Mouse (Mus musculus) frontal cortex, postnatal 25 days (tissue): ENCODE measurements at regions not wholly inside any gene's neighbourhood (a gene's known extent, or its start where the extent isn't known, plus 50 kb on each side); places are given as distances from the start of the nearest gene placed in this dataset.
"Not testable (repeated sequence)": the region's sequence is repeated elsewhere in the genome, so short reads cannot be mapped to it uniquely, and the experiment has no call there.

ENCODE experiments used
- DNase-seq, 2 experiments: peaks; one replicate each; pipeline ENCODE4 v3.0.0; 2022; ENCODE audit warnings: low spot score in 2 of 2

DNA sequence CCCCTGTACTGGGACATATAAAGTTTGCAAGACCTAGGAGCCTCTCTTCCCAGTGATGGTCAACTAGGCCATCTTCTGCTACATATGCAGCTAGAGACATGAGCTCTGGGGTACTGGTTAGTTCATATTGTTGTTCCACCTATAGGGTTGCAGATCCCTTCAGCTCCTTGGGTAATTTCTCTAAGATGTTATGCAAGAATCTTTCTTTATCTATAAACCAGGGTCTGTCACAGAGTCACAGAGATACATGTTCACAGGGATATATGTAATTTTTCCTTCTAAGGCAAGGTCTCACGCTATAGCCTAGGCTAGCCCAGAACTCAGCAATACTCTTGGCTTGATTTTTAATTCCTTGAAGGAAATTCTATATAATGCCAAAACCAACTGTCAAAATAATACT, 56.9 kb downstream of the Zfp36l1 start:
- not testable (repeated sequence) for DNase-seq

DNA sequence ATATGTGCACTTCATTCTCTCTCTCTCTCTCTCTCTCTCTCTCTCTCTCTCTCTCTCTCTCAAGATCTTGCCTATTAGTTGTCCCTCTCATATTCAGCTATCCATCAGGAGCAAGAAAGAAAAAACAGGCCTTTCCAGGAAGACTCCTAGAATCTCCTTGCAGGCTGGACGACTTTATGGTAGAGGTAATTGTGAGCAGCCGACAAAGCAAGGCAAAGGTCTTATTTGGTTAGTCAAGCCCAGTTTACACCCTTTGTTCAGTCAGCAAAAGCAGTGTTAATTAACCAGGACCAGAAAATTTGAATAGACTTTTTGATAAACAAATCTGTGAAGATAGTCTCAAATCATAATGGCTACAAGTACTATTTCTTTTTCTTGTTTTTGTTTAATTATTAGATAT, 57.4 kb downstream of the Zfp36l1 start:
- no peak for DNase-seq

DNA sequence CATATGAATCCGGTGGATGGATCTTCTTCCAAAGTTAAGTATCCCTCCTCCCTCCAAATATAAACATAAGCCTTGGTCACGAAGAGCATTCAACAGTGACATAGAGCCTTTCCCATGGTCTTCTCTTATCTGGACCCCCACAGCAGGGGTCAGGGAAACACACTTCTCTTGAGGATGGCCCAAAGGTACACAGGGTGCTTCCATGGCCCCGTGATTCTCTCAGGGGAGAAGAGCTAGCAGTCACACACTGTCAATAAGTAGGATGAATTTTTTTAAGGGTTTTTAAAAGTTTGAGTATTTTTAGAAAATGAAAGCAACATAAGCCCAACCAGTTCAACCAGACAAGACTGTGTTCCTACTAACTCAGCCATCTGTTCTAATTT, 58.2 kb downstream of the Zfp36l1 start:
- DNase-seq, result no peak

DNA sequence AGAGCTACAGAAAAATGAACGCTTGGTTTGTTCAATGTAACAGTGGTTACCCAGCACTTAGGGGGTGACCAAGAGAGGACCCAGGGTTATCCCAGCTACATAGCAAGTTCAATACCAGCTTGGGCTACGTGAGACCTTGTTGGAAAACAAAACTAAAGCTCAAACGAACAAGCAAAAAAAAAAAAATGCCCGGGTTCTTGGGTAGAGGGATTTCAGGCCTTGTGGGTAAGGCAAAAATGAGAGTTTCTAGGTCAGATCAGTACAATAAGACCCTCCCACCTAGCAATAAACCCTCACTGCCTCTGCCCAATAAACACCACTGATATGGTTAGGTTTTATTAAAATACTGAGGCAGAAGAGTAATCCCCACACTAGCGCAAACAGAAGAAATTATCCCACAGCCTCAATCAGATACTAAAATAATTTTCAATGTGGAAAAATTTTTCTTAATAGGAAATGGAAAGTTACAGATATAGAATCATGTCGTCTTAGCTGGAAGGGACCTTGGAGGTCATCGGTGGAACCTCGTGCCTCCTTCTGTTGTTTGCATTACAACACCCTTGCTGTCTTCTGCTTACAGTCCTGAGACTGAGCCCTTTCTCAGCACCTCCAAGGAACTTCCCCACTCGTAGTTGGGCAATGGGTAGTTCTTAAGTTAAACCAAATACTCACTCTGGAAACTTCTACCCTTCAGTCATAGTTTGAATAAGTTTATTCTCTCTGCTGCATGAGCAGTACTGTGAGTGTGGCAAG, 58.7 kb downstream of the Zfp36l1 start:
- DNase-seq, result no peak

DNA sequence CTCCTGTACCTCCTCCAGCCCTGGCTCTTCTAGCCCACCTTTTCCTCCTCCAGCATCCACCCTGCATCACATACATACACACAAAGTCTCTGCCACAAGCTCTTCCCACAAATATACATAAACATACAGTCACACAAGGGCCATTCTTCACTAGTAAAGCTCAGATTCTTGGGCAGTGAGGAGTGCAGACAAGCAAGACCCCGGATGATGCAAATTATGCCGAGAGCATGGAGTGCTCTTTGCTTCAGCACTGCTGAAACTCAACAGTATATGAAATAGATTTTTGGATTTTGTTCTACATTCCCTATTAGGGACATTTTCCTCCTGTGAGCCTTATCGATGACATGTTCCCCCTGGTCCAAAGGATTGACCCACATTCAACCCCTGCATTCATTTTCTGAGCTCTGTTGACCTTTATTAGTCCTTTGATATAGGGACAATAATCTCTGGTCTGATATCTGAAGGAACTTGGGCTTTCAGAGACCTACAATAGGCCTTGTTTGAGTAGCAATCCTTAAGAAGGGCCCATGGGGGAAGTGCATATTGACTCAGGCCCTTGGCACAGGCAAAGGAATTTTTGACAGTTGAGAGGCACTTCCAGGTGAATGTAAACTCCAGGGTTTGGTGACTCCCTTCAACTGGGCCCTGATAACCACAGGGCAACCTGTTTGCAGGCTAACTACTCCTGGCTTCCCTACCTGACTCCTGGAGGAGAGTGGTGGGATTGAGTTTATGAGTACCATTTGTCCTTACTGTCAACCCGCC, 64.4 kb downstream of the Zfp36l1 start:
- no peak for DNase-seq

DNA sequence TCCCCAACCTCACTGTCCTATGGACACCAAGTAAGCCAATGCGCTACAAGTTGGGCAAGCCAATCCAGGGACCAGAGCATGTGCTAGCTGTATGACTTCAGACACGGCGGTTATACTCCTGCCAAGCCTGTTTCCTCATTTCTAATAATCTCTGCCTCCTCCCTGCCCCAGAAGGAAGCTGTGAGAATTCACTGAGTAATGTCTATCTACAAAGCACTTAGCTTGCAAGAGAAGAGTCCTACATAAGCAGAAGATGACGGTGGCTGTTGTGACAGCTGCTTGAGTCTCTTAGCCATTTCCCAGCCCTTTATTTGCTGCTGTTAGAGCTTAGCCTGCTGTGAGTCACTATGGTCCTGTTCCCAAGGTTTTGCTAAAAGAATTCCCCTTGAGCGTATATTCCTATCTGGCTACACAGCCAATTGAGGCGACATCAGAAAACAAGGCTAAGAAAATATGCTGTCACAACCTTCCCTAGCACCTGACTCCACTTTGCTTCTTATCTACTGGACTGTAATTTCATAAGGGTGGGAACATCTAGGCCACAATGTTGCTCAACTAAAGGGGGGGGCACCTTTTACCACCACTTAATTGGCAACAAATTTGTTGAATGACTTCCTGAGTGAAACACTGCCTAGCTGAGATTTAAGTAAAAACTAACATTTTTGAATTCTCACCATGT, 66.0 kb downstream of the Zfp36l1 start:
- no peak for DNase-seq

DNA sequence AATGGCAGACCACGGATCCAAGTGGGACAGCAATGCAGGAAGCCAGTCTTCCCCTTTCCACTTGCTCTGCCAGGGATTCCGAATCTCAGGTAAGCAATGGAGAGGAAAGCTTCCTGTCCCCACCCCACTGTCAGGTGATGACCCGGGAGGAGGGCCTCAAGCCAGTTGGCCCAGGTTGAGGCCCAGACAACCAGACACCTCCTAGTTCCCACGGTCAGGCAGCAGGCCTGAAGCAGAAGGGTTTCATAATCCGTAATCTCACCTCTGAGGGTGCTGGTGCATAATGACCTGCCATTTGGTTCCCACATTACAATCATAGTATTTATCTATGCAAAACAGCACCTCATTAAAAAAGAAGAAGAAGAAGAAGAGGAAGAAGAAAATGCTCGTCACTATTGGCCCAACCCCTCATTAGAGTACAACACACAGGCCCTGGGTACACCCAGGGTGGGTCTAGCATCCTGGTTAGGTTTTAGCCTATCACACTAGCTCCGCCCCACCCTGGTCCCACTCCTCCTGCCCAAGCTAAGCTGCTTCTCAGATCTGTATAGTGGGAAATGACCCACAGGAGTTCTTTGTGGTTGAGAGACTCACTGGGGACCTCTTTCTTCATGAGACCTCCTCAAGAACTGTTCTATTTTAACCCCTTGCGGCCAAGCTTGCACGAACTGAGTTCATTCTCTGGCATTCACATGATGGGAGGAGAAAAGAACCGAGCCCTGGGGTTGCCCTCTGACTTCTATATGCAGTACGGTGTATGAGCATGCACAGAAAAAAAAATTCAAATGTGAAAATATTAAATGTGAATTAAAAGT, 71.1 kb downstream of the Zfp36l1 start:
- DNase-seq, result no peak

DNA sequence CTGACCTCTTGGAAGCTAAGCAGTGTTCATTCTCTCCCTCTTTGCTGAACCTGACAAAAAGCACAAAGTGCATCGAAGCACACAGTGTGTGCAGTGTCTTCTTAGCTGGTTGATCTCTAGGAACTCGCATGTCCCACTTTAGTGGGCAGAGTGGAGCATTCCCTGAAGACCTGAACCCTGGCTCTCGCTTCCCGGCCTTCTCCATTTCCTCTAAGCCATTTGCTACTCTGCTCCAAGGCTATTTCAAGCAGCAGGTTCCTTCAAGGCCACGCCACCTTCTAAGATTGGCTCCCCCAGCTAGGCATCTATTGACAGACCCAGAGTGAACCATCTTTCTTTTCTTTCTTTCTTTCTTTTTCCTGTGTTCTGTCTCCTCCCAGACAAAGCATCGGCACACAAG, 71.8 kb downstream of the Zfp36l1 start:
- DNase-seq, result no peak

DNA sequence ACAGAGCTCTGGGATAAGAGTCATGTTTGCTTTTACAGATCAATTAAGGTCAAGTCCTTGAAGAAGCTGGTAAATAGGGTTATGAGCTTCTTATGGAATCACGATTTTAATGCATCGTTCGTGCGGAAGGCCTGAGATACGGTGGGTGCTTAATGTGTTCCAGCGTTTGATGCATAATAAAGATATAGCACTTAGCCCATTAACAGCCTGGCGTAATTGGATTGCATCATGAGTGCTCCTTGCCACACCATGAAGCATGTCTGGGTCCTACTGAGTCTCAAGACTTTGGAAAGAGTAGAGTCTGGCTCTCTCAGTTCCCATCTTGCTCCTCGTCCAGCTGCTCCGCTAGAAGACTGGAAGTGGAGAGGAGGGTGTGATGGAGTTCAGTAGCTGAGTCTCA, 72.6 kb downstream of the Zfp36l1 start:
- no peak for DNase-seq

DNA sequence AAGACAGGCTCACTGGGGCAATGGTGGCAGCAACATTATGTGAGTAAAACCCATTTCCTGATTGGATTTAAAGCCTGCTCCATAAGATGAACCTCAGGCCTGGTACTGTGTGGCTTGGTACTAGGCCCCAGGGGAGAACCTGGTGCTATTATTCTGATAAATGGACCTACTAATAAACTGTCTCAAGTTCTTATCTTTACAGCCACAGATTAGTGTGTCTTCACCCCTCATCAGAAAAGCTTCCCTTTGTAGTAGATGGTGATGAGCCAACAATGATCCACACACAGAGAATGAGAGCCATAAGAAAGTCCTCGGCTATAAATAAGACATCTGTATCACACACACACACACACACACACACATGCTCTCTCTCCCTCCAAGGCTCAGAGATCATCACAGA, 73.7 kb downstream of the Zfp36l1 start:
- no peak for DNase-seq

DNA sequence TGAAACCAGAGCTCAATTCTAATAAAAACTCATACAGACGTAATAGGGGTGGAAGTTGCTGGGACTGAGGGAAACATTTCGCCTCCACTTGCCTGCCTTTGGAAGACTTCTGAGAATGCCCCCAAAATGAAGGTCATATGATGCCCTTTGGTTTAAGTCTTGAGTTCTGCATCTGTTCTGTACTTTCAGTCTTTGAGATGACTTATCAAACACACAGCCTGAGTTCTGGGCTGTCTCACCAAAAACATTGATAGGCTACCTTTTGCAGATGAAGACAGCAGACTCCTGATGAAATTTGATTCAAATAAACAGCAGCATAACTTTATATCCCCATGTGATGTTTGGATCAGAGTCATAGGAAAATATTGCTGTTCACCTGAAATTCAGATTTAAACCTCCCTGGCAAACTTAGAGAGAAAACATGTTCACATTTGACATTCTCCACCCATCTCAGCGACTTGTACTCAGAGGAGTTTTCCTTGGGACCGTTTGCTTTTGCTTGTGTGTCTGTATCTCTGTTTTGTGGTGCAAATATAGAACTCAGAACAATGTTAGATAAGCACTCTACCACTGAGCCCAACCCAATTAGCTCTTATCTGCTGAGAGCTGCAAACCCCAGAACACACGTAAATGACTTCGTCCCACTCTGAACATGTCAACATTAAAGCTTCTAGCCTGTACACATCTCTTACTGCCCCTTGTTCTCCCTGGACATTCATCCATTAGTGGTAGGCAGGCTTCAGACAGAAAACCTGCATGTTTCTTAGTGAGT, 77.1 kb downstream of the Zfp36l1 start:
- DNase-seq, result no peak

DNA sequence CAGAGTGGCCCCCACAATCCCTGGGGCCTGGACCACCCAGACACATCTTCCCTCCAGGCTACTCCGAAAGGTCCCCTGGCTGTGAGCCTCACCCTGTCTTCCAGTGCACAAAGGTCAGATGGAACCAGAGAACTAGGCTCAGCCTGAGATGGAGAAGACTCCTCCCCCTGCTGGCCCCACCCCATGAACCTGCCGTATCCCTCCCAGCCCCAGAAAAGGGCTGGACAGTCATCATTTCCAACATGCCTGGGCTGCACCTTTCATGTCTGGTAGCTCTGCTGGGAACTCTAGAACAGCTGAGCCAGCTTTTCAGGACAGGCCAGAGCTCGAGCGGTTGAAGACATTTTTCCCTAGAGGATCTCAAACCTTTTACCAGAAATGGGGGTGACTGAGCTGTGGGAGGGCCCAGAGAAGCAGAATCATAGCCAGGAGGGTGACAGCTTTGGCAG, 77.8 kb downstream of the Zfp36l1 start:
- no peak for DNase-seq

DNA sequence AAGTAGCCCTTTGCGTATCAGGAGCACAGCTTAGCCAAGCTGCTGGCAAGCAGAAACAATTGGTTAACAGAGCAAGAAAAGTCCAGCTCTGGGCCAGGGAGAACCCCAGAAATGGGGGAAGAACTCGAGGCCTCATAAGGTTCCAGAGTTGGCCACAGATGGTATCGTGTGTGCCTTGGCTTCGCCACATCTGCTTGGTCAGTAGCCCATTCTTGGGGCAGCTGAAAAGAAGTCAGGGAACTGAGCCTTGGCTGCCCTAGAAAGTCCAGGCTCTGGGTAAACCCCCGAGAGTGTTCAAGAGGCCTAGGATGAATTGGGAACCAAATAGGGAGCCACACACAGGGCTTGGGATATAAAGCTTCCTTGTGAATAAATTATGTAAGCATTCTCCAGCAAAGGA, 78.7 kb downstream of the Zfp36l1 start:
- DNase-seq, result no peak

DNA sequence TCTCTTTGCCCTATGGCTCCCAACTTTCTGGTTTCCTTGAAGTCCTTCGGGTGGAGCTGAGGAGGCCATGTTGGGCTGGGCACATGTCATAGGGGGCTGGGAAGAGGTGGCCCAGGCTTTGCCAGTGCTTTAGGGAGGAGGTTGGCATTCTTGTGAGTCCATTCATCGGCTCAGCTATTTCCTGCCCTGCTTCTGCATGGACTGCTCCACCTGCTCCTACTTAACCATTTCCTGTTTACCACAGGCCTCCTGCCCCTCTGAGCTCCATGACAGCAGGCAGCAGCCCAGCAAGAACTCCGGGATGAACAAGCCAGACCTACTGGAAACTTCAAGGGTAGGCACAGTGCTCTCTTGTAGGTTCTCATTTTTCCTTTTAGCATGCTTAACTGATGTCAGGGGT, 80.3 kb downstream of the Zfp36l1 start:
- no peak for DNase-seq

DNA sequence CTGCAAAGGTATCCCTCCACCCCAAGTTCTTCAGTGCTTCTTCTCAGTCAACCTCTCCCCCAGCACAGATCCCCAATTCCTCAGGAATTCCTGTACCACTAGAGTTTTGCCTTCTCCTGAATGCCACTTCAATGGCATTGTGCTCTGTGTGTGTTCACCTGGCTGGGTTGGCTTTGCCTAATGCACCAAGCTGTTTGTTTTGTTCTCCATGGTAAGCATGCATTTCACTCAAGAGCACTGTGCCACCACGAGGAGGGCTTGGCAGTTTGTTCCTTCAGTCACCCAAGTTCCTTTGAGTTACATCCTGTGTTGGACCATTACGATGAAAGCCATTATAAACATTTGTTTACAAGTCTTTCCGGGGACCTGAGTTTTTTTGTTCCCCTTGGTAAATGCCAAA, 84.5 kb downstream of the Zfp36l1 start:
- no peak for DNase-seq

DNA sequence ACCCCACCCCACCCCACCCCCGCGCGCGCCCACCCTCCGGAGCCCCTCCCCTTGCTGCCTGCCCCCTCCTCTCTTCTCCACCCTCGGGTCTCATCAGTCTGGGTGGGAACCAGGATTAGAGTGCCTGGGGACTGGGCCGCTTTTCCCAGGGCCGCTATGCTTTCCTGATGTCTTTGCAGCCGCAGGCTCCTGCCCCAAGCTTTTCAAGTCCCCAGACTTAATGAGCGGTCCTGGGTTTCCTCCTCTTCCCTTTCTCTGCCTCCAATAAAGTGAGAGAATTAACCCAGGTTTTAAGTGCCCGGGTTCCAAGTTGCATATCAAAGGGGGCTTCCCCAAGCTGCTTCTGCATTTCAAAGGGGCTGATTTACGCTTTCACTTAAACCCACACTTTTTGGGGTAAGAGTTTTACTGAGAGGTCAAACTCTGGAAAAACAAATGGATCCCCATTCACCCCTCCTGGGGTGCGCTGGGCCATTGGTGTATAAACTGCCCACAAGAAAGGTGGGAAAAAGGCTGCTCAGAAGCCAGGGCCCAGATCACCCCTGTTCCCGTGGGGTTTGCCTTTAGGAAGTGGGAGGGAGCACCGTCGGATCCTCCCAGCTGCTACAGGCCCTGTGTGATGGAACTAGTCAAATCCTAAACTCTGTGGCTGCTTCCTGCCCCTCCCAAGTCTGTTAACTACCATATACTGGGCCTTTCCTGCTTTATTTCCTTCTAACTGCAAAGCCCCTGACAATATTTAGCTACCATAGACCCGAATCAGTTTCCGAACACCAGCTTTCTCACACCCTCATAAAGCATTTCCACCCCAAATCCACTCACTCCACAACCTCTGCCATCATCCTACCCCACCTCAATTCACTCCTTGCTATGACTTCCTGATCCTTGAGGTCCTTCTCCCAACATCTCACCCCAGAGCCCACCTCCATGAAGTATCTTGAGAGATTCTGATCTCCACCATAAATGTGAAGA, 89.4 kb downstream of the Zfp36l1 start:
- no peak for DNase-seq

DNA sequence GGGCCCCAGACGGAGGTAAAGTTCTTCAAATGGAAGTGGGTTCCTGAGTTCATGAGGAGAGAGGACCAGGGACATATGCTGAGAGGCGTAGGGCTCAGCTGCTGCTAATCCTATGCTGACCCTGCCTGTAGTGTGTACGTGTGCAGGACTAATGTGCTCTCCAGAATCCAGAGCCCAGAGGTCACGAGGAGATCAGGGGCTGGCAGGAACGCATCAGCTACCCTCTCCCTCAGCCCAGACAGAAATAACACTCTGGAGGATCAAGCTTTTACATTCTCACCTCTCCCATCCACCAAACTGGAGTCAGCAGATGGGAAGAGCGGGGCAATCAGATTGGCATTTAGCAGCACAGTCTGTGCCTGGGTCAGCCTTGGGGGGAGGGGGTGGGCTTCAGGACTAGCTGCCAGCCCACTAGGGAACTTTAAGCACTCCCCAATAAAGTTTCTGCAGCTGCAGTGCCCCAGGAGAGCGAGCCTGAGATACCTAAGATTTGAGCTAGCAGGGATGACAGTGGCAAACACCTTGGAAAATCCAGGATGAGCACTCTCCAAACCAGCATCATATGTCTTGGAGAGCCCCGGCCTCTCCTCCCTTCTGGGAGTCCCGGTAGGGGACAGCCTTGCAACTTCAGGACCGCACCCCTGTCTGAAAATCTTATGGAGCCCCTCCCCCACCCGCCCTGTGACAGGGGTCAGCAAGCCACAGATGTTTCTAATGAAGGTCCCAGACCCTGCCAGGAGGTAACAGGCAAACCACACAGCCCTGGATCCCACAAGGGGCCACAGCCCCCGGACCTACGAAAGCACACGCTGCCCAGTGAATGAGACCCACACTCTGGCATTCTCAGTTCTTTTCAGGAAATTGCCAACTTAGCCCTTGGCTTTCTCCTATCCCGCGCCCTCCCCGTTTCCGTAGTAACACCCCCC, 90.4 kb downstream of the Zfp36l1 start:
- DNase-seq, result no peak

DNA sequence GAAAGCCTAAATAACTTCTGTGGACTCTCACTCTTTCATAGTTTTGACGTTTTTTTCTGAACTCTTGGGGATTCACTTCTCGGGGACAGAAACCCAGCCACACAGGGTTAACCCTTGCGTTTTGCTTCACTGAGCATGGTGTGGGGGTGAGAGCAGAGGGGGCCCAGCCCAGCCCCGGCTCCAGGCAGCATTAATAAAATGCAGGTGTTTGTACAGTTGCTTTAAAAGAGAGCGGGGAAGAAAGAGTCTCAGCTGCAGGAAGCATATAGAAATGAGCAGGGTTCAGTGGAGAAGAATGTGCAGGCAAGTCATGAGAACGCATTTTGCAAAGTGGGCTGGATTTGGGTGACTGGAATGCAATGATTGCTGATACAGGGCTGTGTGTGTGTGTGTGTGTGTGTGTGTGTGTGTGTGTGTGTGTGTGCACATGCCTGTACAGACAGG, 91.8 kb downstream of the Zfp36l1 start:
- no peak for DNase-seq

DNA sequence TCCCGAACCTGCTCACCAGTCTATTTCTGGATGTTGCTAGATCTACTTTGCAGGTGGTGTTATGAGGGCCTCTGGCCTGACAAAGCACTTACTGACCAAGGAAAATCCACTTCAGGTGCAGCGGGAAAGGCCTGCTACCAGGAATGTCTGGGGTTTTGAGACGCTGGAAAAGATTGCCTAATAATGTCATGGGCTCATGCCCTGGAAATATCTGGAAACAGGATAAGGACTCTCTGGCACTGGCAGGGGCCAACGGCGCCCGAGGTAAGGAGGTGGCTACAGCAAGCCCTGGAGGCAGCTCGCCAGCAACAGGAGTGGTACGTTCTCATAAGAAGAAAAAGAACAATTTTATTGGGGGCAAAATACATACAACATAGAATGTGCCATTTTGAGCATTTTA, 94.7 kb downstream of the Zfp36l1 start:
- no peak for DNase-seq
